Mouse (Mus musculus) myocyte (in vitro differentiated cells): Measurements from ENCODE around the gene Dgkg.

ENCODE experiments used
- E2F4 ChIP-seq: IDR thresholded peaks from one replicate; pipeline ENCODE4 v1.6.1; 2011; ENCODE audit warnings: mild to moderate bottlenecking, control low read depth, moderate library complexity; ENCODE audit not compliant: insufficient read depth
- POLR2A ChIP-seq: IDR thresholded peaks from one replicate; pipeline ENCODE4 v1.6.1; 2011; ENCODE audit warnings: low read depth, mild to moderate bottlenecking, control low read depth, moderate library complexity; ENCODE audit not compliant: insufficient read length

- TF ChIP-seq POLR2A, result no peak
- TF ChIP-seq E2F4, result no peak
Measured at GRCm38 (mm10) chr16:22653817-22654476, 3.1 kb downstream of the Dgkg start.
